29 mouse cellular contexts compared by ENCODE assay signal in genomic region chr5:53988053-53988452, GRCm38 (mm10).
"Had no signal": no experiment of that assay in that cellular context is flagged by ENCODE, and none has a peak within 500 bp of the region (broad histone marks: within the 10 kb centered on the region; RNA-seq: fewer than 3 reads in every experiment).

No protein-coding gene starts in this region.

- H3K27ac ChIP-seq: left cerebral cortex, adult 2 months; limb, embryonic 10.5 days; limb, embryonic 12.5 days; limb, embryonic 13.5 days; limb, embryonic 15.5 days; liver, embryonic 12.5 days; liver, embryonic 13.5 days; liver, embryonic 14.5 days; liver, embryonic 15.5 days; lung, embryonic 15.5 days; macrophage; midbrain, embryonic 10.5 days; midbrain, embryonic 12.5 days; midbrain, embryonic 13.5 days; midbrain, embryonic 15.5 days had no signal

- H3K36me3 ChIP-seq: limb, embryonic 10.5 days; limb, embryonic 12.5 days; limb, embryonic 13.5 days; limb, embryonic 15.5 days; liver, embryonic 12.5 days; liver, embryonic 13.5 days; liver, embryonic 15.5 days; lung, embryonic 15.5 days; midbrain, embryonic 10.5 days; midbrain, embryonic 12.5 days; midbrain, embryonic 13.5 days; midbrain, embryonic 15.5 days had no signal

- H3K4me1 ChIP-seq: limb, embryonic 10.5 days; limb, embryonic 12.5 days; limb, embryonic 13.5 days; liver, embryonic 12.5 days; liver, embryonic 13.5 days; liver, embryonic 15.5 days; lung, embryonic 15.5 days; midbrain, embryonic 10.5 days; midbrain, embryonic 12.5 days; midbrain, embryonic 13.5 days; midbrain, embryonic 15.5 days had no signal

- H3K4me2 ChIP-seq: limb, embryonic 12.5 days; limb, embryonic 13.5 days; limb, embryonic 15.5 days; liver, embryonic 11.5 days; liver, embryonic 12.5 days; liver, embryonic 13.5 days; liver, embryonic 15.5 days; lung, embryonic 14.5 days; lung, embryonic 15.5 days; midbrain, embryonic 11.5 days; midbrain, embryonic 12.5 days; midbrain, embryonic 13.5 days; midbrain, embryonic 15.5 days had no signal

- H3K4me3 ChIP-seq: left cerebral cortex, adult 2 months; limb, embryonic 10.5 days; limb, embryonic 12.5 days; limb, embryonic 13.5 days; limb, embryonic 15.5 days; liver, embryonic 12.5 days; liver, embryonic 13.5 days; liver, embryonic 15.5 days; lung, embryonic 15.5 days; megakaryocyte, embryonic 14.5 days; midbrain, embryonic 10.5 days; midbrain, embryonic 12.5 days; midbrain, embryonic 13.5 days; midbrain, embryonic 15.5 days had no signal

- DNase-seq: left cerebral cortex, postnatal 4 days; liver; liver, embryonic 13.5 days; liver, postnatal 0 days; lung, adult 18-20 months; lung, adult 2 months; lung, embryonic 14.5 days; lung, postnatal 10 days; lung, postnatal 14 days; lung, postnatal 36 days; lung, postnatal 4 days; midbrain, embryonic 14.5 days had no signal

- H3K27me3 ChIP-seq: lung, embryonic 15.5 days; megakaryocyte, embryonic 14.5 days; midbrain, embryonic 13.5 days; midbrain, embryonic 15.5 days had no signal
